Mouse (Mus musculus): ENCODE results near the gene Clcn7. TPM values are rescaled to one million over a fixed set of nuclear protein-coding genes. Genes with fewer than 3 reads are reported as not detected.

Gene Clcn7
- polyA plus RNA-seq (2012; rRNA removed) = 41.1 and 43.3 TPM in 2 replicates

DNA sequence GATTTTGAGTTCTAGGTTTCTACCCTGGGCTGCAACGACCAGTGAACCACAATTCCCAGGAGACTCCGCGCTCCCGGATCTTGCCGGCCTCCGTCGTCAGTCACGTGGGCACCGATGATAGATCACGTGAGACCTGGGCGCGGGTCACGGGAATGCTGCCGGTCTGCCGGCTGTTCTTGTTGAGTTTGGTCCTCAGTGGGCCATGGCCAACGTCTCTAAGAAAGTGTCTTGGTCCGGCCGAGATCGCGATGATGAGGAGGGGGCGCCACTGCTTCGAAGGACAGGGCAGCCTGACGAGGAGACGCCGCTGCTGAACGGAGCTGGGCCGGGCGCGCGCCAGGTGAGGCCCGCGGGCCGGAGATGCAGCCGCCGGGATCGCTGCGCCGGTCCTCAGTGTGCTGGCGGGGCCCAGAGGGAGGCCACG lies at the start of gene Clcn7:
Gene Clcn7, plus strand, starts transcription at position 117 of the 424 bp plus-strand sequence.

GRCm38 (mm10) chr17:25083444-25083931 lies 49.7 kb upstream of the Clcn7 start, which contains the start of gene Tmem204:
Tmem204 (minus strand) TSS chr17:25083591.

GRCm38 (mm10) chr17:25115664-25116432 lies 17.3 kb upstream of the Clcn7 start, which contains the start of gene Telo2:
Telo2 (minus strand) TSS chr17:25115967.

DNA sequence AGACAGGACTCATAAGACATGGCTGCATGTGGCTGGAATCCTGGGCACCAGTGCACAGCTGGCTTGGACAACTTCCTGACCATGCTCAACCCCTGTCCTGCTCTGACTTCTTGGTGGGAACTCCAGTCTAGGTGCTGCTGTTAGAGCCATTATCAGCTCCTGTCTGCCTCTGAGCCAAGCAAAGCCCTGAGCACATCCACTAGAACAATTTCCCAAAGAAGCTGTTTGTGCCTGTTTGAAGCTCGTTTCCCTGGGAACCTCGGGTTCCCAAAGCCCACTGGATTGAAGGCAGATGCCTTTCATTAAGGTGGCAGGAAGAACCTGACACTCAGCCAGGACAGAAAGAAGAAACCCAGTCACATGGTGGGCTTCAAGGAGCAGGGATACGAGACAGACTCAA lies 12.8 kb upstream of the Clcn7 start, which contains the start of gene Ptx4:
Gene Ptx4, plus strand, starts transcription at position 355 of the 400 bp plus-strand sequence.

GRCm38 (mm10) chr17:25162161-25162560 lies 29.0 kb downstream of the Clcn7 start, which contains the start of gene Ccdc154:
Ccdc154 (plus strand) TSS chr17:25162461.

DNA sequence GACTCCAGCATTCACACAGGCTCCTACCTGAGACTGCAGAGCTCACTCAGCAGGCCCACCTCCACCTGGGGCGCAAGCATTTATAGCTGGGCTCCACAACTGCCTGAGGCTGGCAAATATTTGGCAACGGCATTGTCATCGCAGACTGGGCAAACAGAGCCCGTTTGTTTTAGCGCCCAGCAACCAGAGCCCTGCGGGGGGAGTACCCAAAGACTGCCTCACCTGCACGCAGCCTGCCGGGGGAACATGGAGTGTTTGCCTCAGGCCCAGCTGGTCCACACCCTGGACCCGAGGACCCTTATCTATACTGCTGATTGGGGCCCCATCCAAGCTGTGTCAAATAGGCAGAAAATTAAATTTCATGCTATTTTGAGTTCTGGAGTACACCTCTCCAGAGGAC lies 42.2 kb downstream of the Clcn7 start, which contains the start of gene Gm38655:
Gene Gm38655, minus strand, starts transcription at position 61 of the 400 bp plus-strand sequence.

DNA sequence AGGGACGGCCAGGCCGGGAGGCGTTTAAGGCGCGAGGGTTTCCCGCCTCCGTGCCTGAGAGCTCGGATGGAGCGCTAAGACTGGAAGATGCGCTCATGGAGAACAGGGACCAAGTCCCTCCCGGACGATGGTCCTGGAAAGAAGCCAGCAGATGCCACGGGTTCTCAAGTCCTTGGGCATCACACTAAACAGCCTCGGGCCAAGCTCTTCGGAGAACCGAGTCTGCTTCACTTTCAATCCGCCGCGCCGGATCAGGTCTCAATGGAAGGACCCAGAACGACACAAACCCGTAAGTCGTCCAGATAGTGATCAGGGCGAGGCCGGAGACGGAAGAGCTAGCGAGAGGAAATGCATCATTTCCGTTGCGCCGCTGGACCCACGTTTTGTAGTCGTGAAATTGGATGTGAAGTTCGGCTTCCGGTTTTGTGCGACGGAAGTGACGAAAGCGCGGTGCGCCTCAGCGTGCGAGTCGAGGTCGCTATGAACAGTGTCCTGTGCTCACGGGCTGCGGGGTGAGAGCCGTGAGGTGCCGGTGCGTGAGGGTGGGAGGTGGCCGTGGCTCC lies 51.0 kb downstream of the Clcn7 start, which contains the start of gene BC003965:
Gene BC003965, plus strand, starts transcription at position 426 of the 563 bp plus-strand sequence.

DNA sequence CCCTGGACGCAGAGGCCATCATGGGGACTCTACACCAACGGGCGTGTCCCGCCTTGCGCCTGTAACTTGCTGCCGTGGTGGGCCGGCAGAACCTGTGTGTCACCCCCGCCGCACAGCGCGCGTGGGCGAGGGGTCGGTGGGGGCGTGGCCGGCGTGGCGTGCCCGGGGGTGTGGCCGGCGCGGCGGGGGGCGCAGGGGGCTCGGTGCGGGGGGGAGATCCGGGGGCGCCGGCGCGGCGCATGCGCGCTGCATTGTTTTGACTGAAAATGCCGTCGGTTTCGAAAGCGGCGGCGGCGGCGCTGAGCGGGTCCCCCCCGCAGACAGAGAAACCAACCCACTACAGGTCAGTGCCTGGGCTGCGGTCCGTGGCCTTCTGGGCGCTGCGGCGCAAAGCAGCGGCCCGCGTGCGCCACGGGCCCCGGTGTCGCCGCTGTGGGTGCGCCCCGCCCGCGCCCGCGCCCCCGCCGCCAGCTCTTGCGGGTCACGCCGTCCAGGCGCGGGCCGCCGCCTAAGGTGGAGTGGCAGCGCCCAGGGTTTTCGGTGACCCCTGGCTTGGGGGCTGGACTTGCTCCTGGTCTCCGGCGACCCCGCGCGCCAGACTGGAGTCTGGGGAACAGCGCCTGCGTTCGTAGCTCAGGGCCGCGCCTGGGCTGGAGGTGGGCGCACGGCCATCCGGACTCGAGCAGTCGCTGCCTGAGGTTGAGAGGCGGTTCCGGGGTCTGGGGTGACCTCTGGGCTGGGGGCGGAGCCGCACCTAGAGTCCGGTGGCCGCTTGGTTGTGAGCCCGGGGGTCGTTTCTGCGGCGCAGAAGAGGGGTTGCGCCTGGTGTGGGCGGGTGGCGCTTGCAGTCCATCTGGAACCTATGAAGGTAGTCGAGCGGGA lies 55.2 kb downstream of the Clcn7 start, which contains the start of gene Unkl:
Gene Unkl, plus strand, starts transcription at position 248 of the 882 bp plus-strand sequence.

Other genes with a start within 250 kb of the Clcn7 start
- 33.0 and 41.1 TPM in 2 replicates for gene Nubp2, start 247.0 kb upstream of the Clcn7 start, polyA plus RNA-seq (2012; rRNA removed)
- gene Spsb3, start 246.7 kb upstream of the Clcn7 start, polyA plus RNA-seq (2012; rRNA removed) = 112 and 120 TPM in 2 replicates
- 51.8 and 56.8 TPM in 2 replicates for gene Eme2, start 238.3 kb upstream of the Clcn7 start, polyA plus RNA-seq (2012; rRNA removed)
- 278 and 448 TPM in 2 replicates for gene Mrps34, start 238.3 kb upstream of the Clcn7 start, polyA plus RNA-seq (2012; rRNA removed)
- 76.6 and 85.3 TPM in 2 replicates for gene Nme3, start 236.9 kb upstream of the Clcn7 start, polyA plus RNA-seq (2012; rRNA removed)
- 180 and 186 TPM in 2 replicates for gene Mapk8ip3, start 196.4 kb upstream of the Clcn7 start, polyA plus RNA-seq (2012; rRNA removed)
- 33.5 and 37.9 TPM in 2 replicates for gene Jpt2, start 172.7 kb upstream of the Clcn7 start, polyA plus RNA-seq (2012; rRNA removed)
- 20.6 and 27.0 TPM in 2 replicates for gene Cramp1l, start 117.6 kb upstream of the Clcn7 start, polyA plus RNA-seq (2012; rRNA removed)
- gene Ift140, start 117.3 kb upstream of the Clcn7 start, polyA plus RNA-seq (2012; rRNA removed) = 32.8 and 38.8 TPM in 2 replicates
- gene Tmem204, start 49.8 kb upstream of the Clcn7 start, polyA plus RNA-seq (2012; rRNA removed) = 59.3 and 68.0 TPM in 2 replicates
- 50.1 and 56.2 TPM in 2 replicates for gene Telo2, start 17.4 kb upstream of the Clcn7 start, polyA plus RNA-seq (2012; rRNA removed)
- gene Ptx4, start 12.6 kb upstream of the Clcn7 start, polyA plus RNA-seq (2012; rRNA removed) = not detected in 2 replicates
- gene Ccdc154, start 29.1 kb downstream of the Clcn7 start, polyA plus RNA-seq (2012; rRNA removed) = 0.06 TPM in 1 of 2 replicates, not detected in the other
- gene Gm38655, start 42.1 kb downstream of the Clcn7 start, polyA plus RNA-seq (2012; rRNA removed) = 2.2 and 2.3 TPM in 2 replicates
- 12.1 and 12.5 TPM in 2 replicates for gene BC003965, start 51.2 kb downstream of the Clcn7 start, polyA plus RNA-seq (2012; rRNA removed)
- 23.6 and 27.6 TPM in 2 replicates for gene Unkl, start 55.0 kb downstream of the Clcn7 start, polyA plus RNA-seq (2012; rRNA removed)
- gene Gnptg, start 106.7 kb downstream of the Clcn7 start, polyA plus RNA-seq (2012; rRNA removed) = 28.6 and 37.7 TPM in 2 replicates
- 37.8 and 39.0 TPM in 2 replicates for gene Tsr3, start 106.8 kb downstream of the Clcn7 start, polyA plus RNA-seq (2012; rRNA removed)
- gene Baiap3, start 123.0 kb downstream of the Clcn7 start, polyA plus RNA-seq (2012; rRNA removed) = 10.1 and 19.3 TPM in 2 replicates
- 112 and 129 TPM in 2 replicates for gene Ube2i, start 141.2 kb downstream of the Clcn7 start, polyA plus RNA-seq (2012; rRNA removed)
- 0.40 and 0.59 TPM in 2 replicates for gene Prss34, start 165.0 kb downstream of the Clcn7 start, polyA plus RNA-seq (2012; rRNA removed)
- not detected in 2 replicates for gene Prss28, start 175.3 kb downstream of the Clcn7 start, polyA plus RNA-seq (2012; rRNA removed)
- 0.52 and 0.84 TPM in 2 replicates for gene Prss29, start 185.3 kb downstream of the Clcn7 start, polyA plus RNA-seq (2012; rRNA removed)
- 0.79 and 1.6 TPM in 2 replicates for gene Tpsab1, start 212.2 kb downstream of the Clcn7 start, polyA plus RNA-seq (2012; rRNA removed)
- 13.5 and 14.6 TPM in 2 replicates for gene Tpsb2, start 232.9 kb downstream of the Clcn7 start, polyA plus RNA-seq (2012; rRNA removed)
- 0.40 and 0.45 TPM in 2 replicates for gene Tpsg1, start 235.9 kb downstream of the Clcn7 start, polyA plus RNA-seq (2012; rRNA removed)